Mouse (Mus musculus) C2C12 (cell line): ENCODE measurements around the gene Elf2.

Experiments
- CTCF ChIP-seq: IDR thresholded peaks from one replicate; pipeline ENCODE4 v1.5.1; 2011; ENCODE audit not compliant: control insufficient read depth, insufficient read depth, insufficient read length
- FOSL1 ChIP-seq: IDR thresholded peaks from one replicate; pipeline ENCODE4 v1.8.0; 2011; ENCODE audit warnings: mild to moderate bottlenecking, low read length; ENCODE audit not compliant: poor library complexity, insufficient read depth, severe bottlenecking
- MYOG ChIP-seq: IDR thresholded peaks from one replicate; pipeline ENCODE4 v1.6.1; 2011; ENCODE audit not compliant: control insufficient read depth, insufficient read length; ENCODE audit errors: extremely low read depth
- USF1 ChIP-seq: IDR thresholded peaks from one replicate; pipeline ENCODE4 v1.6.1; 2011; ENCODE audit warnings: low read depth, mild to moderate bottlenecking, control low read depth, moderate library complexity

- no peak for TF ChIP-seq CTCF
- TF ChIP-seq MYOG: no peak
- no peak for TF ChIP-seq USF1
- TF ChIP-seq FOSL1: no peak
Observed at GRCm38 (mm10) chr3:51215681-51216080, 124.8 kb downstream of the Elf2 start.
